Mouse (Mus musculus) neural tube, embryonic 14.5 days (tissue): Measurements from ENCODE around the gene Taf1d. TPM values are rescaled to one million over a fixed set of nuclear protein-coding genes. Genes with fewer than 3 reads are reported as not detected.

Source experiments
- ATAC-seq: fragments of 200-750 bp; cut with Nextera tagmentation; 2 replicates; pipeline ENCODE4 v1.8.0; 2017; ENCODE audit warnings: low read depth, mild to moderate bottlenecking, moderate TSS enrichment, moderate library complexity
- H3K27ac ChIP-seq: fragments of 300-500 bp; sonication (generic); 2 replicates; pipeline ENCODE4 v1.5.1; 2014; ENCODE audit warnings: low read depth, mild to moderate bottlenecking, control low read depth, low read length, moderate library complexity, mixed read lengths
- H3K27me3 ChIP-seq: fragments of 300-500 bp; sonication (generic); 2 replicates; pipeline ENCODE4 v1.6.1; 2014; ENCODE audit warnings: low read length; ENCODE audit not compliant: control insufficient read depth, insufficient read depth
- H3K36me3 ChIP-seq: fragments of 300-500 bp; sonication (generic); 2 replicates; pipeline ENCODE4 v1.6.1; 2014; ENCODE audit warnings: low read length, mixed read lengths; ENCODE audit not compliant: control insufficient read depth, insufficient read depth
- H3K4me1 ChIP-seq: fragments of 300-500 bp; sonication (generic); 2 replicates; pipeline ENCODE4 v1.6.1; 2014; ENCODE audit warnings: low read length; ENCODE audit not compliant: control insufficient read depth, insufficient read depth
- H3K4me2 ChIP-seq: fragments of 300-500 bp; sonication (generic); 2 replicates; pipeline ENCODE4 v1.6.1; 2014; ENCODE audit warnings: mild to moderate bottlenecking, low read depth, low read length, control low read depth
- H3K4me3 ChIP-seq: fragments of 300-500 bp; sonication (generic); 2 replicates; pipeline ENCODE4 v1.5.1; 2014; ENCODE audit warnings: low read depth, low read length, control low read depth, mixed read lengths
- H3K9ac ChIP-seq: fragments of 300-500 bp; sonication (generic); replicated peaks from 2 replicates; pipeline ENCODE4 v1.6.1; 2014; ENCODE audit warnings: low read depth, mild to moderate bottlenecking, control low read depth, low read length, mixed read lengths
- H3K9me3 ChIP-seq: fragments of 300-500 bp; sonication (generic); 2 replicates; pipeline ENCODE4 v1.6.1; 2016; ENCODE audit warnings: low read length; ENCODE audit not compliant: control insufficient read depth
- WGBS: fragments of 180-500 bp; shearing (Covaris S2); extraction: QIAGEN DNeasy Blood & Tissue Kit; methylation state at CpG from one replicate; pipeline ENCODE4 v1.1.7; 2014; 5-methylcytosine and 5-hydroxymethylcytosine counted together
- microRNA-seq: library from miRNA; unstranded; fragments of <30 nt; microRNA quantifications from one replicate; pipeline ENCODE4, GENCODE M21; 2016
- polyA plus RNA-seq: library from polyadenylated mRNA; unstranded; fragments of >200 nt; fragmentation: Nextera tagmentation; extraction: Ambion mirVana; gene quantifications from 2 replicates; pipeline ENCODE4 v1.2.1, GENCODE M21; 2014

Taf1d gene
- polyA plus RNA-seq, 1 experiment from 2014 or later, result 49.2 TPM

DNA sequence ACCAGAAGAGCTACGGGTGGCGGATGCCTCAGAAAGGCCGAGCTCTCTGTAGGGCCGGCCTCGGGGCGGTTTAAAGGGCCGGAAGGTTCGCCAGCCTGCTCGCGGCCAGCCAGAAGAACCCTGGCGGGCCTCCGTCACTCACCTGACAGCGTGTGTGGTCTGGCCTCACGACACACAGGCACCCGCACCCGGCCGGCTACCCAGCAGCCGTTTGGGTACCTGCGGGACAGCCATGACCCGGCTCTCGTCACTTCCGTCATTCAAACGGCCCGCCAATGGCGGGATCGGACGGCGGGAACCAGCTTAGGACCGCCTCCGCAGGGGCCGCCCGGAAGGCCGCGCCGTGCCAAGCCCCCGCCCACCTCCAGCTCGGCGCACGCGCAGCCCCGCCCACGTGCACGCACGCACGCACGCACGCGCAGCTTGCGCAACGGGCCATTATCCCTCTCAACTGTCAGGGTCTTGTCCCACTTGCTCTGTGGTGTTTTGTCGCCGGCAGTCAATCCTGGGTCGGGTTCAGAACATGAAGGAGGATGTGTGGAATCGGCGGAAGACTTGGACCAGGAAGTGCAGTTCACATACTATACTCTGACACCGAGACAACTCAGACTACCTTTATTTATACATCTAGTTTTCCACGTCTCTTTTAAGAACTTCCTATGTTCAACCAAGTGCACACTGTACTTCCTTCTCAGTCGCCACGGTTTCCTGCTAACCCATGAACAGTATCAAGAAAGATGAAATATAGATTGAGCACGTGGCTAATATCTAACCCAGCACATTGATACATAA lies 51.7 kb downstream of the Taf1d start, which contains the start of gene Cep295:
Gene Cep295 (minus strand): TSS at position 305 of the 792 bp plus-strand sequence.
- no peaks in the 10 kb centered on the region for H3K27me3 ChIP-seq
- H3K4me1 ChIP-seq, result peaks cover 6% of the 10 kb centered on the region; the same call in 1 of the 2 replicates
- peak within 1 kb of the TSS; percentile 83 for H3K4me3 ChIP-seq
- peak; percentile 99 for ATAC-seq
- H3K9me3 ChIP-seq, result no peaks in the 10 kb centered on the region
- 3% methylated on average over 58 of the region's 60 CpGs for WGBS
- peak within 1 kb of the TSS; percentile 89 for H3K27ac ChIP-seq
- peak within 1 kb of the TSS; percentile 85 for H3K4me2 ChIP-seq
- H3K36me3 ChIP-seq, result no peaks in the 10 kb centered on the region
- peak within 1 kb of the TSS; percentile 72 for H3K9ac ChIP-seq

DNA sequence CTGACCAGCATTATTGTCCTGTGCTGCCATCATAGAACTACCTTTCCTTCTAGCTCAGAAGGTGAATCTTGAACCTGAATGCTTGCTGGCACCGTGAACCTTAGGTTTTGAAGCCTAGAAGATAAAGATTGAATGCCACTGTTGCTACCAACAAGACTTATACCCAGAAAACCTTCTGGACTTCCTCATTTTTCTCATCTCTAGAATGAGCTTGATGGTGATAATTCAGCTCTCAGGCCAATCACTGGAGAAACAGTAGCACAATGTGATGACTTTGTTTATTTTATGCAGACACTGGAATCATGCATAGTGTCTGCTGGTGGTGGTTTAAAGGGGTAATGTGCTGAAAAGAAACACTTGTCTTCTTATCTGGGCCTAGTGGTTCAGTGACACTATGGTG lies 58.8 kb downstream of the Taf1d start:
- Histone ChIP-seq H3K36me3 (no peaks in the 10 kb centered on the region), H3K4me1 (no peaks in the 10 kb centered on the region), H3K9me3 (no peaks in the 10 kb centered on the region), H3K4me3 (no peak overlapping the region), H3K4me2 (no peak overlapping the region), H3K9ac (no peak overlapping the region), H3K27me3 (no peaks in the 10 kb centered on the region), H3K27ac (no peak overlapping the region)
- ATAC-seq, result no peak
- WGBS, result 84% methylated on average over 1 of the region's 1 CpGs

DNA sequence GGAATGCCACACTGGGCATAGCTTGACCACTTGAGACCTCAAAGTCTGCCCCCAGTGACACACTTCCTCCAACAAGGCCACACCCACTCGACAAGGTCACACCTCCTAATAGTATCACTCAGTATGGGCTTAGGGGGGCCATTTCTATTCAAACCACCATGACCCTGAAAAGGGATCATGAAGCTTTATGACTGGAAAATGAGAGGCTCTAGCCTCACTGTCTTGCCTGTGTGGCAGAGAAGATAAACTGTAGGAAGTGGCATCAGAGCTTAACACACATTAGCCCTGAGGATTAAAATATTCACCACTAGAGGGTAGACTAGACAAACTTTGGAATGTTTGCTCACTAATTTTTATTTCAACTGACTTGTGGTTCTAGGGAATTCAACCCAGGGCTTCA lies 59.8 kb downstream of the Taf1d start:
- H3K36me3 ChIP-seq, result no peaks in the 10 kb centered on the region
- no peak overlapping the region for H3K9ac ChIP-seq
- no peaks in the 10 kb centered on the region for H3K4me1 ChIP-seq
- peak; percentile 70; the same call in 1 of the 2 replicates for ATAC-seq
- WGBS, result 78% methylated on average over 1 of the region's 1 CpGs
- no peak overlapping the region for H3K27ac ChIP-seq
- no peak overlapping the region for H3K4me2 ChIP-seq
- H3K9me3 ChIP-seq, result no peaks in the 10 kb centered on the region
- no peaks in the 10 kb centered on the region for H3K27me3 ChIP-seq
- no peak overlapping the region for H3K4me3 ChIP-seq

DNA sequence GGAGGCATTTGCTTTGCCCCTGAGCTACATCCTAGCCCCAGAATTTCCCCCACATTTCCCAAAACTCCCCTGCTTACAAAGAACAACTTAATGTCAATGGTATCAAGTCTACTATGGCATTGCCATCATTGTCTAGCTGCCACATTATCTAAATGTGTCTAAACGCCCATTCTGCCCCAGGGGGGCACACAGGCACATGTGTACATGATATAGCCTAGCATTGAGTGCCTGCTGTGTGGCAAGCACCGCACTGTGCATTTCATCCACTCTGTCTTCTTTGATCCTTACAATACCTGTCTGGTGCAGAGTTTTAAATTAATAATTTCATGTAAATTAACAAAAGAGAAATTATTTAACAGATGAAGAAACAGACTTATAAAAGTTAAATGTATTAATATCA lies 60.2 kb downstream of the Taf1d start:
- Histone ChIP-seq H3K4me3 (no peak overlapping the region), H3K9me3 (no peaks in the 10 kb centered on the region), H3K27ac (no peak overlapping the region), H3K9ac (no peak overlapping the region), H3K27me3 (no peaks in the 10 kb centered on the region), H3K36me3 (no peaks in the 10 kb centered on the region), H3K4me2 (no peak overlapping the region), H3K4me1 (no peaks in the 10 kb centered on the region)
- 59% methylated on average over 2 of the region's 2 CpGs for WGBS
- 0 out of 2 replicates have a peak, but pooled peaks have one; percentile 11 for ATAC-seq

Small RNAs within 50 kb of the gene (microRNA-seq; reads per million reads assigned to microRNA genes)
- gene Gm49349 (not detected), gene mmu-mir-7650 (not detected)

Other genes with a start within 250 kb of the Taf1d start
- 0.07 TPM in 1 of 2 replicates, not detected in the other for gene Hephl1, start 194.1 kb upstream of the Taf1d start, polyA plus RNA-seq
- 32.9 and 41.8 TPM in 2 replicates for gene Vstm5, start 67.2 kb upstream of the Taf1d start, polyA plus RNA-seq
- gene Med17, start 26.3 kb upstream of the Taf1d start, polyA plus RNA-seq, result 33.0 and 41.8 TPM in 2 replicates
- gene 4931406C07Rik, start 234 bp downstream of the Taf1d start, polyA plus RNA-seq, result 13.4 and 13.6 TPM in 2 replicates
- gene Cep295, start 51.6 kb downstream of the Taf1d start, polyA plus RNA-seq, result 19.6 and 19.7 TPM in 2 replicates
- gene Smco4, start 187.2 kb downstream of the Taf1d start, polyA plus RNA-seq, result 1.6 TPM in 2 replicates